Mouse (Mus musculus) layer of hippocampus, adult 8-10 months (tissue): ENCODE results near the gene Ccdc159. TPM values are rescaled to one million over a fixed set of nuclear protein-coding genes. Genes with fewer than 3 reads are reported as not detected.

ENCODE experiments used
- DNase-seq, 2 experiments: peaks; one replicate each; pipeline ENCODE4 v3.0.0; 2022; ENCODE audit warnings: low spot score in 2 of 2
- total RNA-seq, 4 experiments: library from RNA; stranded (reverse); gene quantifications; 2 replicates each; pipeline ENCODE4 v1.2.4; 2022

Ccdc159 gene
- total RNA-seq = 10 to 100 TPM; 18.7 to 22.5 (median 21.8) TPM

GRCm38 (mm10) chr9:21927208-21927753 lies at the start of gene Ccdc159, which contains the start of gene Tmem205:
Gene Ccdc159, plus strand, starts transcription at chr9:21927471.
Gene Tmem205, minus strand, starts transcription at chr9:21927556.
- DNase-seq = peak; percentile 93 to 96

GRCm38 (mm10) chr9:21889229-21889628 lies 38.0 kb upstream of the Ccdc159 start:
- DNase-seq = no peak

- DNase-seq = peak; percentile 76 to 78
Measured at GRCm38 (mm10) chr9:21901223-21901820, 25.9 kb upstream of the Ccdc159 start.

GRCm38 (mm10) chr9:21904031-21904430 lies 23.2 kb upstream of the Ccdc159 start:
- no peak for DNase-seq

- DNase-seq = no peak
Measured at GRCm38 (mm10) chr9:21908216-21908615, 19.1 kb upstream of the Ccdc159 start.

GRCm38 (mm10) chr9:21909474-21910223 lies 17.6 kb upstream of the Ccdc159 start:
- DNase-seq = no peak

DNA sequence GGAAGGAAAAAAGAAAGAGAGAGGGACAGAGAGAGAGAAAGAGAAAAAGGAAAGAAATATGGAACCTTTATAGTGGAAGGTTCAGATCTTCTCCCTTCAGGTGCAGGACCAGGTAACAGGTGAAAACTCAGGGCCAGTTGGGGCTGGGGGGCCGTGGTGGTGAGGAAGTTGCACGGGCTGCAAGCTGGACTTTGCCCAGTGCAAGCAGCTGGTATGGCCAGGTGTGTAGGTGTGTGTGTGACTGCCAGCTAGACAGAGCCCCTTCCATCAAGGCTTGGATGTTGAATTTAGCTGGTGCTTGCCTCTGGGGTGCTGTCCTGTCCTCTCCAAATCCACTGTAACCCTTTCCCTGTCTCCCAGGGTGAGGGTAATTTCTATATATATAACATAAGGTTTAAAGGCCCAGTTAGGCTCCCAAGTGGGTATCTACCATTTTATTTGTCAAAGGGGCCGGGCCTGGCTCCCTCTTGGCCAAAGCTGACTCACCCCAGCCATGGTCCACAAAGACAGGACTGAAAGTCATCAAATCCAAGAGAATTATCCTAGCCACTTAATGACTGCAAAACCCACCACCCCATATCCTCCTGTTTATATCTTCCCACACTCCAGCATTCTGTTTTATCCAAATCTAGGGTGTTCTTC lies 10.3 kb upstream of the Ccdc159 start:
- no peak for DNase-seq

DNA sequence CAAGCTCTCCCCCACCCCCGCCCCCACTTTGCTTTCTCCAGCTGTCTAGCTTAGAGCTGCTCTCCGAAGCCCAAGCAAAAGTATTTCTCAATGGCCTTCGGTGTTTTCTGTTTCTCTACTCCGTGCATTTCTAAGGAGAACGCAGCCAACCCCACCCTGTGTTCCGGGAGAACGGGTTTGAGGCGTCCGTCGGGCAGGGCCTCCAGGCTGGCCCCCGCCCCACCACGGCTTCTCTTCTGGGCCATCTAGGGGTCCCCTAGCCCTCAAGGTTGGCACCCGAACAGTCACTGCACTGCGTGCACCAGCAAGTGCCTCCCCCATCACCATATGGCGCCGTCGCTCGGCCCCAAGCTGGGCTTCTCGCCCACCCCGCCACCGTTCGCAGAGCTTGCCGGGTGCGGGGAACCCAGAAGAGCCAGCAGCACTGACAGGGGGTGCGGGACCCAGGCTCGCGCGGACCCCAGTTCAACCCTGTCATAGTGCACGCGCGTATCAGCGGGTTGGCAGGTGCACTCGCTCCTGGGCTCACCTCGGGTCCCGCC lies 9.7 kb upstream of the Ccdc159 start:
- DNase-seq = peak; percentile 81 to 87

DNA sequence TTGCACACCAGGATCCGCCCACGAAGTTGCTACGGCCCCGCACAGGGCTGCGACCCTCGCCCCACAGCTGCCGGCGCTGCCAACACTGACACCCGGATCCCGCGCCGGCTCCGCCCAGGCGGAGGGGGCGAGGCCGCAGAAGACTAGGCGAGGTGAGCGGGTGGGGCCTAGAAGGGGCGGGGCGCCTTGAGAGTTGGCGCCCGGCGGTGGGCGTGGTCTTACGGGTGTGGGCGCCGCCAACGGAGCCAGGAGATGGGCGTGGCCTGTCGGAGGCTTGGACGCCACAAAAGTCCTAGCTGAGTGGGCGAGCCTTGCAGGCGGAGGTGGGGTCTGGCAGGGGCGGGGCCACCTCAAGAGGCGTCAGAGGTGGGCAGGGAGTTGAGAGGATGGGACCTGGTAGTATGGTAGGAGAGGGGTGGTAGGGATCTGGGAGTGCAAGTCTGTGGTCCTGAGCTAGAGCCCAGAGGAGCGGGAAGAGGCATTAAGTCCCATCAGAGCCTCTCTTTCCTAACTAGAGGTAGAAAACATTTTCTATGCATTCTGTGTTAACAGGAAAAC lies 9.2 kb upstream of the Ccdc159 start, which contains the start of gene Rab3d:
TSS of gene Rab3d (minus strand) at position 158 of the 558 bp plus-strand sequence.
- DNase-seq = peak; percentile 89 to 93

- no peak for DNase-seq
Measured at GRCm38 (mm10) chr9:21918692-21919384, 8.4 kb upstream of the Ccdc159 start.

DNA sequence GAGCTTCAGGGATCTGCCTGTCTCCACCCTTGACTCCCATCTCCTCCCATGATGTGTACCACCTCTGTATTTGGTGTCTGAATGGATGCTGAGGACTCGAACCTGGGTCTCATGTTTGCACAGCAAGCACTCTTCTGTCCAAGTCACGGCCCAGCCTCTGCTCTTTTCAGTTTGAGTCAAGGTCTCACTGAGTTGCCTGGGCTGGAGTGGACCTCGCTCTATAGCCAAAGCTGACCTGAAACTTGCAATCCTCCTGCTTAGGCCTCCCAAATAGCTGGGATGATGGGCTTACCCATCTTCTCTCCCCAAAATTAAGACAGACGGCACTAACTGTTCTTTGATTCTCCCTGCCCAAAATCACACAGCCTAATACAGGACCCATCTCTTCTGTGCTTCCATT lies 4.2 kb upstream of the Ccdc159 start:
- DNase-seq = no peak

DNA sequence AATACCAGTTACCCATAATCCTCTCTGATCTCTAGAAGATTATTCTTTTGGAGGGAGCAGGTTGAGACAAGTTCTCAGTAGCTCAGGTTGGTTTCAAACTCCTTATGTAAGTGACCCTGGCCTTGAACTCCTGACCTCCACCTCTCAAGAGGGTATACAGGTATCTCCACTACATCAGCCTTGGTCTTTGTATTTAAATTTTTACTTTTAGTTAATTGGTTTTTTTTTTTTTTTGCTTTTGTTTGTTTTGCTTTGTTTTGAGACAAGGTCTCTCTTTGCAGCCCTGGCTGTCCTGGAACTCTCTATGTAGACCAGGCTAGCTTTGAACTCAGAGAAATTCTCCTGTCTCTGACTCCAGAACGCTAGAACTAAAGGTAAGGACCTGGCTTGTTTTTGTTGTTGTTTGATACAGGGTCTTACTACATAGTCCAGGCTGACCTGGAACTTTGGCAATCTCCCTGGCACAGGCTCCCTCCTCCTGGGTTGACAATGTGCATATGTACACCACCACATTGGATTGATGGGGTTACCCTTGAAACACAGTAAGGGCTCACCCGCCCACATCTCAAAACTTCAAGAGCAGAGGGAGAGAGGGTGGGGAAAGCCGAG lies 3.7 kb upstream of the Ccdc159 start:
- DNase-seq = no peak

GRCm38 (mm10) chr9:21924099-21924493 lies 3.2 kb upstream of the Ccdc159 start:
- DNase-seq = no peak

DNA sequence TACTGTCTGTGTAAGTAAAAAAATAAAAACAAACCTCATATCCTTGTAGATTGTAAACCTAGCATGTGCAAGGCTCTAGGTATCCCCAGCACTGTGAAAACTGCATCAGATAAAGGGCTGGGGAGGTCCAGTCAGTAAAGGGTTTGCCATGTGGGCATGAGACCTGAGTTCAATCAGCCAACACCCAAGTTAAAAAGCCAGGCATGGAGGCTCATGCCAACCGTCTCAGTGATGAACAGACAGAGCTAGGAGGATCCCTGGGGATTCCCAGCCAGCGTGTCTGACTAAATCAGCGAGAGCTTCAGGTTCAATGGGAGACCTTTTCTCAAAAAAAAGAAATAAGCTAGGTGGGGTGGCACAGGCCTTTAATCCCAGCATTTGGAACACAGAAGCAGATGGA lies 2.2 kb upstream of the Ccdc159 start:
- DNase-seq = no peak

- no peak for DNase-seq
Measured at GRCm38 (mm10) chr9:21925506-21925905, 1.8 kb upstream of the Ccdc159 start.

- no peak for DNase-seq
Measured at GRCm38 (mm10) chr9:21926155-21926554, 1.1 kb upstream of the Ccdc159 start.

DNA sequence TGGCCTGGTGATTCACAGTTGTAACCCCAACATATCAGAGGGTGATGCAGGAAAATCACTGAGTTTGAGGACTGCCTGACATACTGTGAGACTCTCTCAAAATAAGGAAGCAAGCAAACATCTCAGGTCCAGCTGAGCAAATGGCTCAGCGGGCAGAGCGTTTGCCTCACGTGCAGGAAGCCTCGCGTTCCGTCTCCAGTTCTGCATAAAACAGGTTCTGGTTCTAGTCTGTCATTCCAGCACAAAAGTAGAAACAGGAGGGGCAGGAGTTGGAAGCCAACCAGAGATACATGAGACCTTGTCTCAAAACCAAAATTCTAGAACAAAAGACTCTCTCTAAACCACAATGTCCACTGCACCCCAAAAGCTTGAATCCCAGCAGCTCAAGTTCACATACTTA lies 487 bp upstream of the Ccdc159 start:
- DNase-seq = no peak

GRCm38 (mm10) chr9:21929208-21929607 lies 1.9 kb downstream of the Ccdc159 start:
- DNase-seq = no peak

GRCm38 (mm10) chr9:21932006-21932405 lies 4.7 kb downstream of the Ccdc159 start:
- no peak for DNase-seq

GRCm38 (mm10) chr9:21932445-21933137 lies 5.3 kb downstream of the Ccdc159 start:
- DNase-seq = no peak
